Mouse (Mus musculus) megakaryocyte, adult 5-6 weeks (primary cell): ENCODE data around the gene Srpx. TPM values are rescaled to one million over a fixed set of nuclear protein-coding genes. Genes with fewer than 3 reads are reported as not detected.

Experiments used
- ATAC-seq: 2 replicates; pipeline ENCODE4 v1.8.0; 2016; ENCODE audit warnings: mild to moderate bottlenecking, inconsistent platforms; ENCODE audit not compliant: poor library complexity, severe bottlenecking
- total RNA-seq, 2 experiments: library from RNA; stranded (forward) in 1 of 2; stranded (reverse) in 1 of 2; fragments of 153-499, 151-499 nt in 1 of 2; fragments of 221-1000, 200-1000 nt in 1 of 2; gene quantifications; 2 replicates each; pipeline versions ENCODE4 v1.2.3 to v1.2.4; 2015 to 2017

Gene Srpx
- total RNA-seq (2015) (0.23 TPM in 1 of 2 replicates, not detected in the other), total RNA-seq (2017) (0.15 and 0.37 TPM in 2 replicates)

- no peak for ATAC-seq
Observed at GRCm38 (mm10) chrX:10117065-10117719, at the start of gene Srpx. Gene Srpx, minus strand, starts transcription at chrX:10117709.

DNA sequence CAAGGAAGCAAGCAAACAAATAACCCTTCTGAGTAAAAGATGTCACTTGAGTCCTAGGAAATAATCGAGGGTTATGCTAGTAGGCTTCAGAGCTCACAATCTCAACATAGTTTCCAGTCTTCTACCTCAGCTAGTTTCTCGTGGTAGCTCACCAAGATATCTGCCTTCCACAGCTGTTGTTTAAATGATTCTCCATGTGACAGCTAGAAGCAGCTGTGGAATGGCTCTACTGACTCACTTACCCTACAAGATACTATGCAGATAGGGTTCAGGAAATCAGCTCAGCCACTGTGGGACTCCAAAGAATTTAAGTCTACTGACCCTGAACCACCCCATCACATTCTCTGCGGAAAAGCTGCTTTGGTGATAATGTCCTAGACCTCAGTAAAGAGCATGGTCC lies 34.9 kb upstream of the Srpx start:
- ATAC-seq = no peak

- no peak for ATAC-seq
Observed at GRCm38 (mm10) chrX:10115780-10116179, 1.7 kb downstream of the Srpx start.

- no peak for ATAC-seq
Observed at GRCm38 (mm10) chrX:10110736-10111135, 6.8 kb downstream of the Srpx start.

DNA sequence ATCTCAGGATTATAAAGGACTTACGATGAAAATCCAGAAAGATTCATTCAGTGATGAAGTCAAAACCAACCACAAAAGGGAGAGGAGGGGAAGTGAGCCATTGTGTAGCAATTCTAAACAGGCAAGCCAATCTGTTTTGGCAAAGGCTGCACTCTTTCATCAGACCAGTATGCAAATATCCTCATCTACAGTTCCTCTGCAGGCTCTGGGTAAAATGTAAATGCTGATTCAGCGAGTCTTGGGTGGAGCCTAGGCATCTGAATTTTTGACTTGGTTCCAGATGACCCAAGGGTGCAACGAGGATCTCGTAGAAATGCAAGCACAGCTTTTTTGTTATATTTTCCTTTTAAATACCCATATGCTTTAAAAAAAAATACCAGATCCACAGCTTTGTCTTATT lies 9.0 kb downstream of the Srpx start:
- peak; percentile 69 for ATAC-seq

GRCm38 (mm10) chrX:10105475-10105874 lies 12.0 kb downstream of the Srpx start:
- no peak for ATAC-seq

DNA sequence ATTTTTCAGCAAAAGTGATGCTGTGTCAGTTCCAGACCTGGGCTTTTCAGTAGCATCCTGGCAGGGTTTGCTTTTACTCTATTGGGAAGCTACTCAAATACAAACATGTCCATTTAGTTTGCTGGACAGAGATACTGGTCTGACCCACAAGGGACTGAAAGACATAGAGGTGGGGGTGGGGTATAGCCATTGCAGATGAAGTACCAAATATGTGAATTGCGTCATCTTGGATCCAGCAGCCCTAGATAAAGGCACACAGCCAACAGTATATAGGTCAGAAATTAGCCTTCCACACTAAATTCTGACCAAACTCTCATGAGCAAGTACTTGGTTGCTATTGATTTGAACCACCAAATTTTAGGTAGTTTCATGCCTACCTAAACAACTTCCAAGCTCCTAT lies 14.8 kb downstream of the Srpx start:
- ATAC-seq = no peak

GRCm38 (mm10) chrX:10095797-10096196 lies 21.7 kb downstream of the Srpx start:
- no peak for ATAC-seq

GRCm38 (mm10) chrX:10080385-10080784 lies 37.1 kb downstream of the Srpx start:
- no peak for ATAC-seq

DNA sequence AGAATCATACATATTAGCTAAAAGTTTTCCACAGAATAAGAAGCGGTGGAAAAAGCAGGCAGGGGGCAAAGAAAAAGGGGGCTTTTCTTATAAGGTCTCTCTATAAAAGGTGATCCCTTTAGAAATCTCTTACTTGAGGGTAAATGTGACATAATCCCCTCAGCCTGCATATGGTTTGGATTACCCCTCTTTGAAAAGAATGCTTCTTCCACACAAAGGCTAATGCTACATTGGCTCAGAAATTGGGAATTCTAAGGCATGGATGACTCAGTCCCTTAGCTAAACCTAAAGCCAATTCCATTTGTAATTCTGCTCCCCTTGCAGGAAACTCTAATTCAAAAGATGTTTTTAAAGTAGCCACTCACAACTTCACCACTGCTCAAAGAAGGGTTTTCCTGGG lies 37.5 kb downstream of the Srpx start:
- ATAC-seq = no peak

DNA sequence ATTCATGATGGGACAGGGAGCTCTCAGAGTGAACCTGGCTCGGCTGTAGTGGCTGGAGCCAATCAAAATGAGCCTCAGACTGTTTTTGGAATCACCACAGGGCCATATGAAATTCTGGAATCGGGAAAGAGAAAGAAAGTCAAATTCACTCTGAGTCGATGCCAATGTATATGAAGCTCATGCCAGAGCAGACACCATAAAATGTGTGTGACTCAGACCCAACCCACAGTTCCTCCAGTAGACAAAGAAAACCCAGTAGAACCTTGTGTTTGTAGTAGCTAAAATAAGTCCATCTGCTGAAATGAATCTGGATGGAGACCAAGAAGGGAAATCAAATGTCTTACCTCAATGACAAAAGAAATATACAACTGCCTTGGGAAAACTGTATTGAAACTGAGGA lies 43.5 kb downstream of the Srpx start:
- ATAC-seq = no peak

GRCm38 (mm10) chrX:10071529-10071928 lies 46.0 kb downstream of the Srpx start:
- ATAC-seq = no peak

- no peak for ATAC-seq
Observed at GRCm38 (mm10) chrX:10070689-10071088, 46.8 kb downstream of the Srpx start.

DNA sequence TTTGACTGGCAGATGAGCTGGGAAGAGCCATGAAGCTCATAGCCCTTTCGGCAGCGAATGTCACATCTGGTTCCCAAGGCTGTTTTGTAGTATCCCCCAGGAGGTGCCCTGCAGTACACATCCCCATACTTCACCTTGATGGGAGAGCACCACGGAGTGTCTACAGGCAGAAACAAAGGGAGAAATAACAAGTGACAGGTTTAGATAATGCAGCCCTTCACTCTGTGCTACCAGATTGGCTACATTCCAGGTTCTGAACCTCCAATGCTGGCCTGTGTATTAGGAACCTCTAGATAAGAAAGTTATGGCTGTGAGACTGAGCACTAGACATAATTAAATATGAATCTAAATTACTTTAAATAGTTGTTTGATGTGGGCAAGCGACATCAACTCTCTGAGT lies 48.1 kb downstream of the Srpx start:
- ATAC-seq = no peak

DNA sequence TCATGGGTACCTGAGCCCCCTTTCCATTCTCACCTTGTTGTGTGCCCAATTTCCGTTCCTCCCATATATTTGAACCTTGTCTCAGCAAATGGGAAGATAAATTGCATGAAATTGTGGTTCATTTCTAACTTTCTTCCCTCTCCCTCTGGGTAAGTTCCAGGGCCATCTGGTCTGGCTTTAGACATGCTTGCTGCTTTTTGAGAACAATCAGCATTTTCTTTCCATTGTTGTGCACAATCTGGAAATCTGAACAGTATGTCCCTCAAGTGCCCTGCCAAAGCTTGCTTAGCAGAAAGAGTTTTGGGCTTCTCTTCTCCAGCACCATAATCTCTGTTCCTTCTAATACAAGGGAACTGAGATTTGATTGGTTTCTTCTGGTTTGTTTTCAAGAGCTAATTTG lies 53.7 kb downstream of the Srpx start:
- ATAC-seq = no peak

DNA sequence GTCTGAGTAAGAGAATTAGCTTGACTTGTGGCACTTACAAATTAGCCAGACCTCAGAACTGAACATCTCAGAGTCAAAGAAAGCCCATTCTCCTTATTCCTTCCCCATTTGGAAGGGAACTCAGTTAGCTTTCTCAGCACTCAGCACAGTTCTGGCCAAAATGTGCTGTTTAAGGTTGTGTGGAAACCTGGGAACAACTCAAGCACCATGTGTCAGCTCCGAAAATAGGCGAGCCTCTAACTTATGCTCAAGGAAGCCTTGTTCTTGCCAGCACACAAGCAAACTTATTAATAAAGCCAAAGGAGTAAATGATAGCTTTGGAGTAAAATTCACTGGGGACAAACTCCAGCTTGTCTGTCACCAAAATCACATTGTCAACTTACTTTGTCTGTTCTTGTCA lies 54.1 kb downstream of the Srpx start:
- no peak for ATAC-seq

DNA sequence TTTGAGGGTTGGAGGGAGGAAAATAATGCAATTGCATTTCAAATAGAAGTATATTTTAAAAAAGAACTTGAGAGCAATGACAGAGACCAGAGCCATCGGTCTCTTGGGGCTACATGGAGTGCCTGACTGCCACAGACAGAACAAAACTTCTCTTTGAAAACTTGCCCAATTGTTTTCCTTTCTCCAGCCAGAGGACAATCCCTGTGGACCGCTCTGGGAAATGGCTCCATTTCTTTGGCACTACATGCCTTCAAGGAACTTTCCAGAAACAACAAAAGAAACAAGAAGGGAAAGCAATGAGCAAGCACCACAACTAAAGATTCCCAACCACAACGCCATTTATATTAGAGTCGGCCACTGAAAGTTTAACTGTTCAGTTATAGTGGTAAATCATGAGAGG lies 55.3 kb downstream of the Srpx start:
- ATAC-seq = no peak

- ATAC-seq = no peak
Observed at GRCm38 (mm10) chrX:10034666-10035065, 82.8 kb downstream of the Srpx start.

DNA sequence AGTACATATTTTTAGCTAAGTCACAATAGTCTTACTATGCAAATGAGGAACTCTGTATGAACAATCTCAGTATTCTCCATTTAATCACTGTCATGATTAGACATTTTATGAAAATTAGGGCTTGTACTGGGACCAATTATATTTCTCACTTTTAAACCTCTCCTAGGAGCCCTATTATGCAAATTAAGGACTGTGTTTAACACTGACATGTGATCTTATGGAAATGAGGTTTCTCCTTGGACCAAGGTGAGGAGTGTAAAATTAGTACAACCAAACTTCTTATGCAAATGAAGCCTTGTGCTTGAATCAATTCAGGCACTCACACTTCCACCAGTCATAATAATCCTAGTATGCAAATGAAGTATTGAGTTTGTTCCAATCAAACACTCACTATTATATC lies 107.3 kb downstream of the Srpx start:
- ATAC-seq = no peak

GRCm38 (mm10) chrX:10007675-10008270 lies 109.7 kb downstream of the Srpx start:
- no peak for ATAC-seq

DNA sequence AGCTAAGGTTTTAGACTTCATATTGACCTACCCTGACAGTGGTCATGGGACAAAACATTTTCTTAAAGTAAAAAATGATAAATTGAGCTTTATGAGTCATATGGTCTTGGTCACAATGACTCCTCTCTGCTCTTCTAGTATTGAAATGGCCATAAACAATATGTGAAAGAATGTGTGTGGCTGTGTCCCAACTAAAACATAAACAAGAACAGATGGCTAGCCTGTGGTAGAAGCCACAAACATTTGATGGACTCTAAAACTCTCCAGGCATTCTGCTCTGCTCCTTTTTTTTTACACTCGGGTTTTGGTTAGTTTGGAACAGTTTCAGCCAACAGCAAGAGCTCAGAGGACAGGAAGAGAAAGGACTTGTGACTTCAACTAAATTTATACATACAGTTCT lies 111.6 kb downstream of the Srpx start:
- no peak for ATAC-seq

DNA sequence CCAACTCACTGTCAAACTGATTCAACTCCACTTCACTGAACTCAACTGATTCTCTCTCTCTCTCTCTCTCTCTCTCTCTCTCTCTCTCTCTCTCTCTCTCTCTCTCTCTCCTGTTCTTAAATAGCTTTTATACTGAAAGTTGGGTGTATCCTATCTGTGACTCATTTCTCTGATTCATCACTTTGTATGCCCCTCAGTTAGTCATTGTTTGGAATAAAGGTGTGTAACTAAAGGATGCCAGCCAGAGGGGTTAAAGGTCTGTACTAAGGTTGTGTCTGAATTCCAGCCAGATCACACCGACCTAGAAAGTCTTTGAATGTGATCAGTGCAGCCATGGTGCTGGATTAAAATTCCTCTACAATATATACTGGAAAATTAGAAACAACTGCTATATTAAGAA lies 116.8 kb downstream of the Srpx start:
- ATAC-seq = no peak
